Mouse (Mus musculus): ENCODE measurements around the gene Bhlha9. TPM values are rescaled to one million over a fixed set of nuclear protein-coding genes. Genes with fewer than 3 reads are reported as not detected.

Gene Bhlha9
- polyA plus RNA-seq, 1 experiment from 2014 or later: 0.91 TPM

DNA sequence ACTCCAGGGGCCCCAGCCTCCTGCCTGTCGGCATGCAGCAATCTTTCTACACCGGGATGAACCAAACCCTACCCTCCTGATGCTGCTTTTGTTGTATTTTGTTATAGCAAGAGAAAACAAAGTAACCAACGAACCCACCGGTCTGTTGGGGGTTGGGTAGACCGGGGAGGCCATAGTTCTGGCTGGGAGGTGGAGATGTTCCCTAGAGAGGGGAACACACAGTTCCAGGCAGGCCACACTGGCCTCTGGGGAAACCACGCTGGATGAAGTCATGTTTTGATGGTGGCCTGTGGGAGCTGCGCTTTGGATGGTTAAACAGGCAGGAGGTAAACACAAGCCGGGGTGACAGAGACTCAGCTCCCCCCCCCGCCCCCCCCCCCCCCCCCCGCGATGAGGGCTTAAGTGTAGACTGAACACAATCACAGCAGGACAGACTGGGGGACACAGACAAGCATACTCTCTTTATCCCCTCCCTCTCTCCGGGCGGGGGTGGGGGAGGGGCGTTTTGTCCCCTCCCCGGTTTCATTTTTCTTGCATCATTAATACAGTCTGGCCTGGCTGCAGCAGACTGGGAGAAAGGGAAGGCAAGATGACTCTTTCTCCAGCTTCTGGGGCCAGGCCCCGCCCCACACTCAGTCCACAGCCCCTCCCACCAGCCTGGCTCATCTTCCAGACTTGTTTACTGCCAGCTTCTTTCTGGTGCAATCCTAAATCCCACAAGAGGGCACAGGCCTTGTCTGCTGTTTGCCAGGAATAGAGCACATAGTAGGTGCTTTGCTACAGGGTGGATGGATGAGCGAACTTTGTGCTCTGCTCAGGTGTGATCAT lies 37.6 kb downstream of the Bhlha9 start:
- 27% methylated on average over 13 of the region's 17 CpGs for WGBS
- Histone ChIP-seq H3K4me2 (replicated peaks) (no peak overlapping the region), H3K27ac (no peak overlapping the region)

DNA sequence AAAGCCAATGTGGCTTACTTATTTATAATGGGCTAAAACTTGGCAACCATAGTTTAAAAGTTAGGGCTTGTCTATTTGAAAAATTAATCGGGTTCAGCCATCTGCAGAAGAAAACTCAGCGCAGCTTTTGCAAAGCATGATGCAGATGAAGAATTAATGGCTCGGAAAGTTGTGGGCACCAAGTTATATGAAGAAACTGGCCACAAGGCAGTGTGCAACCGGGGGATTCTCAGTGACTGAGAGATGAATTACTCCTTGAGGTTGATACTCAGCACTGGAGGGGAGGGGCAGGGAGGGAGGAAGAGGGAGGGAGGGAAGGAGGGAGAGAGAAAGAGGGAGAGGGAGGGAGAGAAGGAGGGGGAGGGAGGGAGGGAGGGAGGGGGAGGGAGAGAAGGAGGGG lies 44.7 kb downstream of the Bhlha9 start:
- H3K4me1 ChIP-seq (replicated peaks; ENCODE audit: control insufficient read depth, insufficient read depth, low read length): no peaks in the 10 kb centered on the region
- H3K27ac ChIP-seq: no peak overlapping the region
- H3K4me2 ChIP-seq (replicated peaks): no peak overlapping the region
- H3K27me3 ChIP-seq (ENCODE audit: control insufficient read depth, insufficient read depth, low read length): no peaks in the 10 kb centered on the region
- H3K9me3 ChIP-seq (ENCODE audit: control insufficient read depth, low read length): no peaks in the 10 kb centered on the region
- 79% methylated on average over 4 of the region's 4 CpGs for WGBS
- H3K4me3 ChIP-seq (replicated peaks; ENCODE audit: low read length): no peak overlapping the region
- H3K9ac ChIP-seq: no peak overlapping the region
- no peaks in the 10 kb centered on the region for H3K36me3 ChIP-seq (replicated peaks; ENCODE audit: control insufficient read depth, insufficient read depth)
- ATAC-seq (ENCODE audit: low FRiP score) (no peak), DNase-seq (ENCODE audit: low spot score) (no peak)

More for the DNA sequence above, 37.6 kb downstream of the Bhlha9 start:
- no peaks in the 10 kb centered on the region for H3K36me3 ChIP-seq (replicated peaks; ENCODE audit: control insufficient read depth, insufficient read depth)
- DNase-seq (ENCODE audit: low spot score) (no peak), ATAC-seq (ENCODE audit: low FRiP score) (no peak)
- no peak overlapping the region for H3K9ac ChIP-seq
- H3K4me1 ChIP-seq (replicated peaks; ENCODE audit: control insufficient read depth, insufficient read depth, low read length): no peaks in the 10 kb centered on the region; the same call in 1 of the 2 replicates
- no peaks in the 10 kb centered on the region for H3K9me3 ChIP-seq (ENCODE audit: control insufficient read depth, low read length)
- no peak overlapping the region for H3K4me3 ChIP-seq (replicated peaks; ENCODE audit: low read length)
- H3K27me3 ChIP-seq (ENCODE audit: control insufficient read depth, insufficient read depth, low read length): no peaks in the 10 kb centered on the region

Other genes with a start within 250 kb of the Bhlha9 start
- 115 and 123 TPM in 2 replicates for gene Abr, start 50.2 kb upstream of the Bhlha9 start, polyA plus RNA-seq (2014; fragmentation: Nextera tagmentation; extraction: Ambion mirVana)
- gene Trarg1, start 7.3 kb downstream of the Bhlha9 start, polyA plus RNA-seq (2014; fragmentation: Nextera tagmentation; extraction: Ambion mirVana): 0.35 and 0.73 TPM in 2 replicates
- gene Gosr1, start 91.1 kb downstream of the Bhlha9 start, polyA plus RNA-seq (2014; fragmentation: Nextera tagmentation; extraction: Ambion mirVana): 36.0 and 39.6 TPM in 2 replicates
- gene Cpd, start 174.5 kb downstream of the Bhlha9 start, polyA plus RNA-seq (2014; fragmentation: Nextera tagmentation; extraction: Ambion mirVana): 12.7 TPM in 2 replicates
- gene Tmigd1, start 229.7 kb downstream of the Bhlha9 start, polyA plus RNA-seq (2014; fragmentation: Nextera tagmentation; extraction: Ambion mirVana): not detected in 2 replicates

Measured in hindbrain, embryonic 14.5 days (tissue).